Mouse (Mus musculus) ES-Bruce4 (cell line): ENCODE measurements around the gene Gm20538. TPM values are rescaled to one million over a fixed set of nuclear protein-coding genes. Genes with fewer than 3 reads are reported as not detected.

Experiments used
- H3K27ac ChIP-seq: 2 replicates; pipeline ENCODE4 v1.5.1; 2012; ENCODE audit warnings: low read length, inconsistent platforms; ENCODE audit not compliant: insufficient read depth
- H3K27me3 ChIP-seq: 2 replicates; pipeline ENCODE4 v1.6.1; 2012; ENCODE audit warnings: mild to moderate bottlenecking, low read length, inconsistent platforms; ENCODE audit not compliant: control insufficient read depth, poor library complexity, insufficient read depth, severe bottlenecking
- H3K36me3 ChIP-seq: 2 replicates; pipeline ENCODE4 v1.6.1; 2012; ENCODE audit warnings: inconsistent platforms, mild to moderate bottlenecking, low read length, moderate library complexity; ENCODE audit not compliant: control insufficient read depth, poor library complexity, insufficient read depth, severe bottlenecking
- H3K4me1 ChIP-seq: one replicate; pipeline ENCODE4 v1.8.1; 2011; ENCODE audit warnings: low read length; ENCODE audit not compliant: control insufficient read depth, insufficient read depth
- H3K4me3 ChIP-seq: 2 replicates; pipeline ENCODE4 v1.5.1; 2011; ENCODE audit warnings: low read depth, mild to moderate bottlenecking, low read length
- H3K9ac ChIP-seq: 2 replicates; pipeline ENCODE4 v1.6.1; 2012; ENCODE audit warnings: low read depth, mild to moderate bottlenecking, inconsistent platforms; ENCODE audit not compliant: poor library complexity, severe bottlenecking
- H3K9me3 ChIP-seq: replicated peaks from 2 replicates; pipeline ENCODE4 v1.6.1; 2012; ENCODE audit warnings: mild to moderate bottlenecking, low read length, inconsistent platforms; ENCODE audit not compliant: control insufficient read depth, poor library complexity, insufficient read depth, severe bottlenecking
- CTCF ChIP-seq: IDR thresholded peaks from one replicate; pipeline ENCODE4 v1.8.1; 2011; ENCODE audit warnings: low read depth, low read length
- EP300 ChIP-seq: IDR thresholded peaks from 2 replicates; pipeline ENCODE4 v1.6.1; 2011; ENCODE audit warnings: low read depth, low read length; ENCODE audit not compliant: insufficient read depth
- POLR2A ChIP-seq: IDR thresholded peaks from one replicate; pipeline ENCODE4 v1.8.1; 2011; ENCODE audit warnings: low read length; ENCODE audit not compliant: insufficient read depth
- polyA plus RNA-seq: library from polyadenylated mRNA; stranded (reverse); fragments of >200 nt; gene quantifications from 2 replicates; pipeline ENCODE4 v1.2.4, GENCODE M21; 2011; ENCODE audit warnings: low read depth; ENCODE audit not compliant: missing spikeins, insufficient read depth, insufficient read length

Gene Gm20538
- not detected in 2 replicates for polyA plus RNA-seq

DNA sequence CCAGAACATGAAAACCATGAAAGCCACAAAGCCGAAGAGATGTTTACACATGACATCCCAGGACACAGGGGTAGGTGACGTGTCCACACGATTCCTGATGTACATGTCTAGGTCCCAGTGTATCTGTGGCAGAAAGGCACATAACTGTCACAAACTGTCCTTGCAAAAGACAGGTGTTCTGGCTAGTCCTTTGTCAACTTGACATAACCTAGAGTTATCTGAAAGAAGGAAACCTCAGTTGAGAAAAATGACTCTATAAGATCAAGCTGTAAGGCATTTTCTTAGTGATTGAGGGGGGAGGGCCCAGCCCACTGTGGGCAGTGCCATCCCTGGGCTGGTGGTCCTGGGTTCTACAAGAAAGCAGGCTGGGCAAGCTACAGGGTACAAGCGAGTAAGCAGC is at the start of gene Gm20538:
Gm20538 (minus strand) TSS at position 101 of the 400 bp plus-strand sequence.
- Histone ChIP-seq H3K9me3 (no peaks in the 10 kb centered on the region), H3K4me3 (no peak within 1 kb of the TSS), H3K27me3 (no peaks in the 10 kb centered on the region), H3K9ac (no peak within 1 kb of the TSS), H3K36me3 (peaks cover 22% of the 10 kb centered on the region), H3K27ac (no peak within 1 kb of the TSS), H3K4me1 (no peaks in the 10 kb centered on the region)
- TF ChIP-seq CTCF (no peak), POLR2A (no peak), EP300 (no peak)

DNA sequence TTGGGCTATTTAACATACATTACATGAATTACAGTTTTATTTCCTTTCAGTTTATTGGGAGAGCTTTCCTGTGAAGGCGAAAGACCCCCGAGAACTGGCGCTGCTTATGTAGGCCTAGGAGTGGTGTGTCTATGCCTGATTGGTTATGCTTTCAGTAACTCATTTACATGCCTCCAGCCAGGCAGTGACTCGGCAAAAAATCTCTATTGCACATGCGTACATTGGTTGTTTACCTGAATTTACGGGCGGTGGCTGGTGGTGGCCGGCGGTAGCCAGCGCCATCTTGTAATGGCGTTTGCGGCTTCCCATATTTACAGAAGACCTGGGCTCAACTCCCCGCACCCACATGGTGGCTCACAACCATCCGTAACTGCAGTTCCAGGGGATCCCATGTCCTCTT is 41.5 kb upstream of the Gm20538 start:
- H3K27ac ChIP-seq = peak overlapping the region; percentile 0
- no peaks in the 10 kb centered on the region for H3K36me3 ChIP-seq
- no peak for TF ChIP-seq POLR2A
- TF ChIP-seq EP300 = no peak
- TF ChIP-seq CTCF = no peak
- no peak overlapping the region for H3K4me3 ChIP-seq
- no peaks in the 10 kb centered on the region for H3K27me3 ChIP-seq
- peaks cover 16% of the 10 kb centered on the region for H3K9me3 ChIP-seq
- no peaks in the 10 kb centered on the region for H3K4me1 ChIP-seq
- no peak overlapping the region for H3K9ac ChIP-seq

DNA sequence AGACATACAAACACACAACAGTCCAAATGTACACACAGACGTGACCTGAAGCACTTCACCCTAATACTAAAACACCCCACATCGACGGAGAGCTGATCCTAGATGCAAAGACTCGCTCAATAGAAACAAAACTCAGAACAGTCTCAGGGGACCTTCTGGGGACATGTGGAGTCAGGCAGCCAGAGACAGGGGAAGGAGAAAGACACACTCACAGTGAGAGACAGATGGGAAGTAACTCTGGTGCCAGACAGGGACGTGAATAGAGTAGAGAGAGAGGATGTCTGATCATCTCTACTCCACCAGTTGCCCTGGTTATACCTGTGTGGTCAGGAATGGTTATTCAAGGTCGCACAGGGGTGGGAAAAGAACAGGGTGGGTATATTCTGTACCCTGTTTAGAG is 39.0 kb upstream of the Gm20538 start:
- Histone ChIP-seq H3K9ac (no peak overlapping the region), H3K4me3 (no peak overlapping the region), H3K4me1 (no peaks in the 10 kb centered on the region), H3K9me3 (peaks cover 16% of the 10 kb centered on the region), H3K27ac (no peak overlapping the region), H3K27me3 (no peaks in the 10 kb centered on the region), H3K36me3 (no peaks in the 10 kb centered on the region)
- TF ChIP-seq EP300 (no peak), CTCF (no peak), POLR2A (no peak)

DNA sequence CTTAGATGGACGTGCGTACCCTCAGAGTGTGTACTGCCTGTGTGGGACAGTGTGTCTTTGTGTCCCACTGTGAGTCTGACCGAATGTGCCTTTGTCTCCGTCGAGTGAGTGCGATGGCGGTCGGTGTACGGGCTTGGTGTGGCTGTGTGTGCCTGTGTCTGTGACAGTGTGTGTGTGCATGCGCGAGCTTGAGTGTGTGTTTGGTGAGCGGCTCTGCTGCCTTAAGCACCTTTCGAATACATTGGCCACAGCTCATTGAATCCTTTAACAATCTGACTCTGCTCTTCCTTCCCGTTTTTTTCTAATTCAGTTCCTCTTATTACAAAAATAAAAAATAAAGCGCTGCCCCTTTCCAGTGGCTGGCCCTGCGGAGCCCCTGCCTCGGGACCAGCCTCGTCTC is 38.4 kb upstream of the Gm20538 start:
- Histone ChIP-seq H3K4me1 (no peaks in the 10 kb centered on the region), H3K27ac (no peak overlapping the region), H3K36me3 (no peaks in the 10 kb centered on the region), H3K9ac (no peak overlapping the region), H3K4me3 (no peak overlapping the region), H3K9me3 (peaks cover 16% of the 10 kb centered on the region), H3K27me3 (no peaks in the 10 kb centered on the region)
- TF ChIP-seq POLR2A = no peak
- TF ChIP-seq CTCF = no peak
- no peak for TF ChIP-seq EP300

DNA sequence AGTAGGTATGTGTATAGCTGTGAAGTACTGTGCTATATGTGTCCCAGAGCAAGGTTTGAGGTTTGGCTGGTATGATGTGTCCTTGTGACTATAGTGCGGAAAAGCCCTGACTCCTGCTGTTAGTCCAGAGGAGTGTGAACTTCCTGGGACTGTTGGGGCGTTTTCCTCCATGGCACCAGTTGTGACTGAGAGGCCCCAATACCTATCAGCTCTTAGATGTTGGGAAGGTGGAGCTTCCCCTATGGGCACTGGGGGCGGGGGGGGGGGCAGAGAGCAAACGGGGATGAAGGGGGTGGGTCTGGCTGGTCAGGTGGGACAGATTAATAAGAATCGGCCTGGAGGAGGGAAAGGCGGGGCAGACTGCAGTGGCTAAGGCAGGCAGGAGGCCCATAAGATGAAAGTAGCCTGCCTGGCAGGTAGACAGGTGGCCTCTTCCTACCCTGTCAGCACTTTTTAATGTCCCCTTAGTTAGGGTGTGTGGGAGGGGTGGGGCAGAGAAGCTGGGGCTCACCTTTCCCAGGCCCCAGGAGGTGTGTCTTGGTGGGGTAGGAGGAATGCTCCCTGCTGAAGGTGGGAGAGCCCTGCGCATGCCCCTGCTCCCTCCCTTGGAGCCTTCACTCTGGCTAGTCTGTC is 37.1 kb upstream of the Gm20538 start:
- no peak overlapping the region for H3K27ac ChIP-seq
- TF ChIP-seq CTCF = no peak
- no peak for TF ChIP-seq EP300
- TF ChIP-seq POLR2A = no peak
- no peaks in the 10 kb centered on the region for H3K27me3 ChIP-seq
- H3K9me3 ChIP-seq = peaks cover 16% of the 10 kb centered on the region
- H3K4me3 ChIP-seq = no peak overlapping the region
- no peak overlapping the region for H3K9ac ChIP-seq
- H3K36me3 ChIP-seq = no peaks in the 10 kb centered on the region
- no peaks in the 10 kb centered on the region for H3K4me1 ChIP-seq

DNA sequence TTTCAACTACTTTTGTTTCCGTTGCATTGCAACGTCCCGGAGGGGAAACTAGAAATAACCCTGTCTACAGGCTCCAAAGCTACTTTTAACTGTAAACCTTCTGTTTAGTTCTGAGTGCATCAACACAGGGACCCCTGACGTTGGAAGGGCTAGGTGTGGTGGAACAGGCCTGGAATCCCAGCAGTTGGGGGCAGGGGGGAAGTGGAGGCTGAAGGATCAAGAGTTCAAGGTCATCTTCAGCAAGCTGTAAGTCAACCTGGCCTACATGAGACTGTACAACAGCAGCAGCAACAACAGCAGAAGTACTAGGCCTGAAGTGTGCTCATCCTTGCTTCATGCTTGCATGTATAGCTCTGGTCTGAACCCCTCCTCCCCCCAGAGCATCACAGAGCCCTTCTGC is 35.4 kb upstream of the Gm20538 start:
- H3K27me3 ChIP-seq = no peaks in the 10 kb centered on the region

More for the DNA sequence above, 35.4 kb upstream of the Gm20538 start:
- Histone ChIP-seq H3K36me3 (no peaks in the 10 kb centered on the region), H3K9me3 (peaks cover 4% of the 10 kb centered on the region; the same call in 1 of the 2 replicates), H3K4me1 (no peaks in the 10 kb centered on the region), H3K9ac (no peak overlapping the region), H3K4me3 (no peak overlapping the region), H3K27ac (no peak overlapping the region)
- TF ChIP-seq CTCF (no peak), EP300 (no peak), POLR2A (no peak)
